Mouse (Mus musculus) CH12.LX (cell line): ENCODE measurements at regions not wholly inside any gene's neighbourhood (a gene's known extent, or its start where the extent isn't known, plus 50 kb on each side); places are given as distances from the start of the nearest gene placed in this dataset.

Experiments used
- CHD1 ChIP-seq: IDR thresholded peaks from 2 replicates; pipeline ENCODE4 v1.6.1; 2012; ENCODE audit warnings: low read depth, low read length, improper control_type of control experiment, inconsistent platforms
- CHD2 ChIP-seq: IDR thresholded peaks from 2 replicates; pipeline ENCODE4 v1.6.1; 2011; ENCODE audit warnings: low read length, improper control_type of control experiment
- CTCF ChIP-seq, 2 experiments: IDR thresholded peaks in 1 of 2; conservative IDR thresholded peaks in 1 of 2; 2 replicates each; pipeline ENCODE4 v1.5.1; 2011 to 2012; ENCODE audit warnings: low read depth in 2 of 2, low read length in 2 of 2, improper control_type of control experiment in 1 of 2, inconsistent platforms in 1 of 2, mild to moderate bottlenecking in 1 of 2, moderate library complexity in 1 of 2
- GABPA ChIP-seq: IDR thresholded peaks from 2 replicates; pipeline ENCODE4 v1.6.1; 2012; ENCODE audit warnings: low read depth, low read length, improper control_type of control experiment, inconsistent platforms; ENCODE audit not compliant: insufficient replicate concordance
- JUND ChIP-seq: conservative IDR thresholded peaks from 2 replicates; pipeline ENCODE4 v1.6.1; 2011; ENCODE audit warnings: low read depth, low read length, improper control_type of control experiment
- MAX ChIP-seq: IDR thresholded peaks from 2 replicates; pipeline ENCODE4 v1.6.1; 2011; ENCODE audit warnings: low read length, improper control_type of control experiment
- MAZ ChIP-seq: IDR thresholded peaks from 2 replicates; pipeline ENCODE4 v1.6.1; 2012; ENCODE audit warnings: low read depth, mild to moderate bottlenecking, inconsistent platforms, low read length, improper control_type of control experiment, moderate library complexity
- POLR2A ChIP-seq: IDR thresholded peaks from 2 replicates; pipeline ENCODE4 v1.6.1; 2011; ENCODE audit warnings: low read depth, mild to moderate bottlenecking, improper control_type of control experiment, low read length
- TCF12 ChIP-seq: IDR thresholded peaks from 2 replicates; pipeline ENCODE4 v1.6.1; 2014; ENCODE audit warnings: low read depth, mild to moderate bottlenecking, inconsistent platforms, low read length, improper control_type of control experiment
- USF1 ChIP-seq: IDR thresholded peaks from 2 replicates; pipeline ENCODE4 v1.6.1; 2014; ENCODE audit warnings: low read depth, mild to moderate bottlenecking, inconsistent platforms, low read length, improper control_type of control experiment
- ZMIZ1 ChIP-seq: IDR thresholded peaks from 2 replicates; pipeline ENCODE4 v1.6.1; 2012; ENCODE audit warnings: low read depth, mild to moderate bottlenecking, inconsistent platforms, low read length, improper control_type of control experiment
- ZNF384 ChIP-seq: IDR thresholded peaks from 2 replicates; pipeline ENCODE4 v1.6.1; 2012; ENCODE audit warnings: low read depth, low read length, improper control_type of control experiment, inconsistent platforms

- TF ChIP-seq GABPA, result no peak
- TF ChIP-seq POLR2A, result no peak
- no peak for TF ChIP-seq TCF12
- TF ChIP-seq CTCF (conservative IDR thresholded peaks at IDR 0.05 in 1 of 2, IDR thresholded peaks at IDR 0.05 in 1 of 2; ENCODE audit: low read depth in 2 of 2, low read length in 2 of 2), result no peak
- TF ChIP-seq MAZ, result no peak
- no peak for TF ChIP-seq JUND
- no peak for TF ChIP-seq USF1
- TF ChIP-seq CHD1, result no peak
- TF ChIP-seq ZMIZ1, result no peak
- TF ChIP-seq MAX, result no peak
- TF ChIP-seq CHD2, result no peak
- no peak for TF ChIP-seq ZNF384
Measured at GRCm38 (mm10) chr8:82191011-82191410, 212.0 kb downstream of the Il15 start.
